Mouse (Mus musculus): ENCODE data around the gene Plekhf1. TPM values are rescaled to one million over a fixed set of nuclear protein-coding genes. Genes with fewer than 3 reads are reported as not detected.

Plekhf1 gene
- polyA plus RNA-seq, 1 experiment from 2014 or later: 0.71 TPM

DNA sequence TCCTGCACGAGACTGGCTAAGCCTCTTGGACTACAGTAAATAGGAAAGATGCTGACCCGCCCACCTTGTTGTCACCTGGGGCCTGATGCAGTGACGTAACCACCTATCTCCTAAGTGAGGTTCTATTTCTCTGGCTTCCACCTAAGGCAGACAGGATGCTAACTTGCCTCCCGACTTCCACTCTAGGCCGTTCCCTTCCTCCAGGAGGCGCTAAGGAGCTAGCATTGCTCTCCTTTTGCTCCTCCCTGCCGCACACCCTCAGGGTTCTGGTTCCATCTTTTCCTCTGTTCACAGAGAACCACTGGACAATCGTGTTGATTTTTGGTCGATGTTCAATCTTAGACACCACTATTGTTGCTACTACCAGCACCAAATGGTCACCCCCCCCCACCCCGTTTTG lies 36.2 kb downstream of the Plekhf1 start:
- Histone ChIP-seq H3K27me3 (no peaks in the 10 kb centered on the region), H3K9me3 (no peaks in the 10 kb centered on the region), H3K9ac (no peak overlapping the region), H3K4me2 (no peak overlapping the region), H3K36me3 (peaks cover 28% of the 10 kb centered on the region; the same call in 1 of the 2 replicates), H3K4me3 (no peak overlapping the region), H3K4me1 (replicated peaks) (no peaks in the 10 kb centered on the region), H3K27ac (replicated peaks) (no peak overlapping the region)
- WGBS: 46% methylated on average over 10 of the region's 10 CpGs
- no peak for ATAC-seq (ENCODE audit: low read depth)

DNA sequence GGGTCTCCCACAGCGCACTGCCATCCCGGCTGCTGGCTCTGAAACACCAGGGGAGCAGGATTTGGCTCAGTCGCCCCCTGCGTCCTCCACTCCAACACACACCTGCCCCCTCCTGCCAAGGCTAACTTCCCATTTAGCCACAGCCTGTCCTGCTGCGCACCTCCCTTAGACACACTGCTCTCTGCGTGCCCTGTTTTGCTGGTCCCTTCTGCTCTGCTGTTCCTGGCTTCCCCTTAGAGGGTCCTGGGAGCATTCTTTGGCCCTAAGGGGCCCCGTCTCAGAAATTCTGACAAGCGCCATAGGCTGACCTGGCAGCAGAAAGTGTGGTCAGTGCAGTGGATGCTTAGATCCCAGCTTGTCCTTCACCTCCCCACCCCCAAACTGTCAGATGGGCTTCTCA lies 36.7 kb downstream of the Plekhf1 start:
- H3K9ac ChIP-seq: no peak overlapping the region
- H3K4me3 ChIP-seq: no peak overlapping the region
- no peak overlapping the region for H3K4me2 ChIP-seq
- H3K36me3 ChIP-seq: peaks cover 28% of the 10 kb centered on the region; the same call in 1 of the 2 replicates
- H3K9me3 ChIP-seq: no peaks in the 10 kb centered on the region
- no peak overlapping the region for H3K27ac ChIP-seq (replicated peaks)
- 66% methylated on average over 8 of the region's 8 CpGs for WGBS
- no peak for ATAC-seq (ENCODE audit: low read depth)
- no peaks in the 10 kb centered on the region for H3K27me3 ChIP-seq
- no peaks in the 10 kb centered on the region for H3K4me1 ChIP-seq (replicated peaks)

DNA sequence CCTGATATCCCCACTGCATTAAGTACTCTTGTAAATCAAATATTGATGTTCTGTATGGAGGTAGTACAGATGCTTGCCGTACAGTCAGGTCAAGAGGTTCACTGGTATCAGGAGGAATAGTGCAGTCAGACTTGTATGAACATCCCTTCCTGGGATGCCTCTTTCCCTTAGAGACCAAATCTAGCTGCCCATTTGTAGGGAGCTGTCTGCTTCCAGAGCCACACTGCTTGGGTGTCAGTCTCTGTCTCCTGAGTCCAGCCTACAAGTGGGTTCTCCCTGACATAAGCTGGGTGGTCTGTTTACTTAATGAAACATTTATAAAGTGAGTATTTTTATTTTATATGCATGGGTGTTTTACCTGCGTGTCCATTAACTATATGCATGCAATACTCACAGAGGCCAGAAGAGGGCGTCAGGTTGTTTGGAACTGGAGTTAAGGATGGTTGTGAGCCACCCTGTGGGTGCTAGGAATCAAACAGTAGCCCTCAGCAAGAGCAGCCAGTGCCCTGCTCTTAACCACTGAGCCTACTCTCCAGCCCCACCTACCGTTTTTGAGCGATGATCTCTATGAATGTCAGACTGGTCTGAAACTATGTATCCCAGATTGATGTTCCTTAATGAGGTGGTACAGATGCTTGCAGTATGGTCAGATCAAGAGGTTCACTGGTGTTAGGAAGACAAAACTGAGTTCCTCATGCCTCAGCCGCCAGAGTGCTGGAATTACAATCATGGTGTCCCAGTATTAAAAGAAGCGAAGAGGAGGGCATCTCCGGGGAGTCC lies 37.6 kb downstream of the Plekhf1 start:
- no peak for ATAC-seq (ENCODE audit: low read depth)
- 0 out of 2 replicates have a peak, but pooled peaks cover under 1% of the 10 kb centered on the region for H3K4me1 ChIP-seq (replicated peaks)
- H3K4me3 ChIP-seq: no peak overlapping the region
- no peak overlapping the region for H3K4me2 ChIP-seq
- H3K36me3 ChIP-seq: peaks cover 28% of the 10 kb centered on the region; the same call in 1 of the 2 replicates
- H3K9ac ChIP-seq: no peak overlapping the region
- H3K9me3 ChIP-seq: no peaks in the 10 kb centered on the region
- WGBS: 91% methylated on average over 8 of the region's 8 CpGs
- H3K27ac ChIP-seq (replicated peaks): no peak overlapping the region
- no peaks in the 10 kb centered on the region for H3K27me3 ChIP-seq

DNA sequence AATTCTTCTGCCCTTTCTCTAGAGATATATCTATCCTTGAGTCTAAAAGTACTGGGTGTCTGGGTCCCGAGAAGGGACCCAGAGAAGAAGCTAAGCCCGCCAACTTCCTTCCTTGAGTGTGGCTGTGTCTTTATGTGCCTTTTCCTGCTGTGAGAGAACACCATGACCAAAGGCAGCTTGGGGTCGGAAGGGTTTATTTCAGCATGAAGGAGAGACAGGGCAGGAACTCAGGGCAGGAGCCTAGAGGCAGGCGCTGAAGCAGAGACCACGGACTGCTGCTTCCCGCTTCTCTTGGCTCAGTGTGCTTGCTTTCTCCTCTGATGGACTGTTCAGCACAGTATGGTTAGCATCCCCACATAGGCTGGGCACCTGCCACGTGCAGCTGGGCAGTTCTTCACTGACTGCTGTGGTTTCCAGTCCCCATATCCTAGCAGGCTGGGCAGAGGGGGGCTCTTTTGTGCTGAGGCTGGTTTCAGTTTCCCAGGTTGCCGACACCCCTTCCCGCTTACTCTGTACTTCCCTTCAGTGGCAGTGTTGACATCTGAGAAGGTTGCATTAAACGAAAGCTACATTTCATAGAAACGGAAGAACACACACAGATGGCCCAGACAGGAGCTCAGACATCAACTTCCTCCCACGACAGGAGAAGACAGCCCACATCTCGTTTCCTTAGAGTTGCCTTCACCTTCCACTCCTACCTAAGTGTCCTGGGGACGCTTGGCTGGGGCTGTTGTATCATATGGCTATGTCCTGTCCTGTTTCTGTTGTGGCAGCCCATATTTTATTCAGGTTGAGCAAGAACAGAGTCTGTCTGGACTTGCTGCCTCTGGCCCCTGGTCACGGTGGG lies 38.5 kb downstream of the Plekhf1 start:
- H3K9ac ChIP-seq: no peak overlapping the region
- H3K4me1 ChIP-seq (replicated peaks): peaks cover 9% of the 10 kb centered on the region
- no peaks in the 10 kb centered on the region for H3K9me3 ChIP-seq
- ATAC-seq (ENCODE audit: low read depth): no peak
- no peak overlapping the region for H3K4me2 ChIP-seq
- no peak overlapping the region for H3K4me3 ChIP-seq
- H3K27ac ChIP-seq (replicated peaks): no peak overlapping the region
- peaks cover 23% of the 10 kb centered on the region; the same call in 1 of the 2 replicates for H3K36me3 ChIP-seq
- H3K27me3 ChIP-seq: no peaks in the 10 kb centered on the region
- 87% methylated on average over 15 of the region's 15 CpGs for WGBS

DNA sequence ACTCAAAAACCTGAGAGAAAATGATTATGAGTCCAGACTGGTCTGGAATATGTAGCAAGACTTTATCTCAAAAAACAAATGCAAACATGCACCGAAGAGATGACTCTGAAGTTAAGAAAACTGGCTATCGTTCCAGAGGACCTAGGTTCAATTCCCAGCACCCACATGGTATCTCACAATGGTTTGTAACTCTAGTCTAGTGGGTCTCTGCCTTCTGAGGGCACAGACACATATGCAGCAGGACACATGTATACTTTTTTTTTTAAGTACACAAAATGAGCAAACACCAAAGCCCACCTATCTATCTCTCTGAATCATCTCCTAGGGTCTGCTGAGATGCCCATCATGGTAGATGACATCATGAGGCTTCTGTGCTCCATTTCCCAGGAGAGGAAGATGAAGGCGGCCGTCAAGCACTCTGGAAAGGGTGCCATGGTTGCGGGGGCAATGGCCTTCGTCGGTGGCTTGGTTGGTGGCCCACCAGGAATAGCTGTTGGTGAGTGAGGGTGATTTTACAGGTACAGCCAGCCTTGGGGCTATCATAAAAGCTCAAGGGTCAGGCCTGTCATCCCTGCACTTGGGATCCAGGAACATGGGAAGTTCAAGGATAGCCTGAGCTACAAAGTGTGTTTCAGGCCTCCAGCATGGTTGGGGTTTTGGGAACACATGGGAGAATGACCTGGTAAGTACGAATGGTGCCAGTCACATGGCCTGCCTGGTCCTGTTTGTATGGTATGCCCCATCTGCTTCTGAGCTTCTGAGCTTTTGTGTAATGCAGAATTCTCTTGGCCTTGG lies 39.3 kb downstream of the Plekhf1 start:
- ATAC-seq (ENCODE audit: low read depth): no peak
- 93% methylated on average over 8 of the region's 8 CpGs for WGBS
- H3K4me1 ChIP-seq (replicated peaks): peaks cover 14% of the 10 kb centered on the region
- H3K27me3 ChIP-seq: no peaks in the 10 kb centered on the region
- H3K9ac ChIP-seq: no peak overlapping the region
- H3K9me3 ChIP-seq: no peaks in the 10 kb centered on the region
- peaks cover 23% of the 10 kb centered on the region; the same call in 1 of the 2 replicates for H3K36me3 ChIP-seq
- no peak overlapping the region for H3K4me3 ChIP-seq
- H3K27ac ChIP-seq (replicated peaks): no peak overlapping the region
- H3K4me2 ChIP-seq: no peak overlapping the region

DNA sequence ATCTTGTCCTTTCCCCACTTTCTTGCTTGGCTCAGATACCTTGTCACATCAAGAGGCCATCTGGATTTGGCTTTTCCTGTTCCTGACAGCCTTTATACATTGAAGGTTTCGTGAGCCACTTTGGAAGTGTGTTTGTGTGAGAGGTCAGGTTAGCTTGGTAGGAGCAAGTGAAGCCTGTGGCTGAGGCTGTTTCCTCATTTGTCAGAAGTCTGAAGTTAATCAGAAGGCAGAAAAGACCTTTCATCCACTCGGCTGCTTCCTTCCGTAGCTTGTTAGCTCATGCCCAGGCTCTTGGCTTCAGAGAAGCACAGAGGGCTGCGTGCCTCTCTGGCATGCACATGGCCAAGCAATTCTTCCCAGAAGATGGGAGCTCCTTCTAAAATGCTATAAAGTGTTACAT lies 40.0 kb downstream of the Plekhf1 start:
- WGBS: 90% methylated on average over 4 of the region's 4 CpGs
- Histone ChIP-seq H3K4me1 (replicated peaks) (peaks cover 20% of the 10 kb centered on the region), H3K27me3 (no peaks in the 10 kb centered on the region), H3K36me3 (peaks cover 21% of the 10 kb centered on the region; the same call in 1 of the 2 replicates), H3K9me3 (no peaks in the 10 kb centered on the region), H3K4me2 (no peak overlapping the region), H3K4me3 (no peak overlapping the region), H3K27ac (replicated peaks) (no peak overlapping the region), H3K9ac (no peak overlapping the region)
- ATAC-seq (ENCODE audit: low read depth): no peak

DNA sequence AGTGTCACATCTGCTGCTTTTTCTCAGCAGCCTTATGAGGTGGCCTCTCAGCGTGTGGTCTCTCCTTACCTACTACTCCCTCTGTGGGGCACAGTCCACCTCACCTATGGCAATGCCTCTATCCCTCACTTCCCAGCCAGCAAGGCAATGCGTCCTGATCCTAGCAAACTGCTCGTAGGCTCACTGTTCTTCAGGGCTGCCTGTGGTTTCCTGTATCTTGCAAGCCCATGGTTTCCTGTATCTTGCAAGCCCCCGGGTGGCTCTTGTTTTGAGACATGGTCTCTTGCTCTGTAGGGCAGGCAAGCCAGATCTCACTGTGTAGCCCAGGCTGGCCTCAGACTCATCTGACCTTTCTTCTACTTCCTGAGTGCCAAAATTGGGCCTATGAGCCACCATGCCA lies 41.0 kb downstream of the Plekhf1 start:
- Histone ChIP-seq H3K4me3 (no peak overlapping the region), H3K9me3 (no peaks in the 10 kb centered on the region), H3K36me3 (peaks cover 18% of the 10 kb centered on the region; the same call in 1 of the 2 replicates), H3K9ac (no peak overlapping the region), H3K4me2 (no peak overlapping the region), H3K4me1 (replicated peaks) (peaks cover 22% of the 10 kb centered on the region), H3K27ac (replicated peaks) (no peak overlapping the region), H3K27me3 (no peaks in the 10 kb centered on the region)
- ATAC-seq (ENCODE audit: low read depth): no peak
- WGBS: 89% methylated on average over 4 of the region's 4 CpGs

DNA sequence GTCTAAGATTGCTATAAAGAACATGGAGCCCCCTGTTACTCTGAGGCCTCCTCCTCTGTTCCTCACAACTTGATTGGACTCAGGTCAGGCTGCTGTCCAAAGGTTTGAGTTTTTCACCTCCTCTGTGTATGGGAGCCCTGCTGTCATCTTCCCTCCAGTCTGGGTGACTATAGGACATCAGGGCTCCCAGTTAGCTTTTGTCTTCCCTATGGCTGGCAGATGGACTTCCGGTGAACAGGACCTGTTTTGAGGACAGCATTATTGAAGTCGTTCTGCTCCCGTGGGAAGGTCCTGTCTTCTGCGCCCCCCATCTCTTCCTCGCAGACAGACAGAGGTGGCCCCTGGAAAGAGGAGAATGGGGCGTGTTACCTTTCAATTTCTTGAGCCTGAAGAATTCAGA lies 43.0 kb downstream of the Plekhf1 start:
- Histone ChIP-seq H3K36me3 (peaks cover 11% of the 10 kb centered on the region; the same call in 1 of the 2 replicates), H3K4me2 (peak overlapping the region; percentile 78), H3K9ac (peak overlapping the region; percentile 87; the same call in 1 of the 2 replicates), H3K4me3 (no peak overlapping the region), H3K4me1 (replicated peaks) (peaks cover 22% of the 10 kb centered on the region), H3K27ac (replicated peaks) (no peak overlapping the region), H3K27me3 (no peaks in the 10 kb centered on the region), H3K9me3 (no peaks in the 10 kb centered on the region)
- 86% methylated on average over 6 of the region's 6 CpGs for WGBS
- no peak for ATAC-seq (ENCODE audit: low read depth)

DNA sequence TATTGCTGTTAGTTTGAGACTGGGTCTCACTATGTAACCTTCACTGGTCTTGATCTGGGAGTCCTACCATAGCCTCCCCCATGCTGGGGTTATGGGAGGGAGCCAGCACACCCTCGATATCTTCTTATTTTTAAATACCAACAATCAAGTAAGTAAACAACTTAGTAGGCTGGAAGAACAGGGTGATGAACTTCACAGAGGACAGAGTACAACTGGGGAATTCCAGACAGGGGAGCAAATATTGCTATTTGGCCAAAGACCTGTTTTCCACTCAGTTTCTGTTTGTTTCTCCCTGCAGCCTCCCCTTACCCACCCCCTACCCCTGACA lies 43.4 kb downstream of the Plekhf1 start:
- 62% methylated on average over 1 of the region's 1 CpGs for WGBS
- Histone ChIP-seq H3K27me3 (no peaks in the 10 kb centered on the region), H3K9me3 (no peaks in the 10 kb centered on the region), H3K9ac (peak overlapping the region; percentile 87), H3K4me2 (peak overlapping the region; percentile 78), H3K27ac (replicated peaks) (peak overlapping the region; percentile 93), H3K36me3 (peaks cover 8% of the 10 kb centered on the region; the same call in 1 of the 2 replicates), H3K4me1 (replicated peaks) (peaks cover 22% of the 10 kb centered on the region), H3K4me3 (peak overlapping the region; percentile 59)
- ATAC-seq (ENCODE audit: low read depth): no peak; the same call in 1 of the 2 replicates

DNA sequence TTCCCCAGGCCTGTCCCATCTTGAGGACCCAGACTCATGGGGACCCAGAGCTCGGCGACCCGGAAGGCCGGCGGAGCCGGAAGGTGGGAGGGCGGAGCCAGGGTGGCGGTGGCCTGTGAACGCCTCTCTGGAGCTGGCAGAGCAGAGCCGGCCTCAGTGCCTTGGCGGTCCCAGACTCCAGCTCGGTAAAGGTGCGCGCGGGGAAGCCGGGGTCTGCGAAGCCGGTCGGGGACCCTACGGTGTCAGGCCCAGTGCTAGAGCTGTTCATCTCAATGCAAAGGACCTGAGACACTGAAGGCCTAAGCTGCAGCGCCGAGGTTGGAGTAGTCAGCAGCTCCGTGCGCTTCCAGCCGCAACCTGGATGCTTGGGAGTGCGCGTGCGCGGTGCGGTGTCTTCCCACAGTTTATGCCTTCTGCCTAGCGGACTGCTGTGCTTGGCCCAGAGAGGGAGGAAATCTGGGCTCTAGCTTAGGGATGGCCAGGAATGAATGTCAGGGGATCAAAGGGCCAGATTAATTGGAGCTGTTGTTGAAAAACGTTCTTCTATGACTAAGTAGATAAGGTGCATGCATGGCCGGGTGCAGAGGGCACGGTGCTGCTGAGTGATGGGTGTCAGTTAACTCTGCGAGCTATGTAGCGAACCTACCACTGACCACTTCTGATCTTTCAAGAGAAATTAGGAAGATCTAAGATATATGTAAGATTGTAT lies 44.0 kb downstream of the Plekhf1 start:
- Histone ChIP-seq H3K4me3 (peak overlapping the region; percentile 59), H3K27ac (replicated peaks) (peak overlapping the region; percentile 93), H3K9ac (peak overlapping the region; percentile 87), H3K4me2 (peak overlapping the region; percentile 78), H3K36me3 (0 out of 2 replicates have a peak, but pooled peaks cover 3% of the 10 kb centered on the region), H3K9me3 (no peaks in the 10 kb centered on the region), H3K4me1 (replicated peaks) (peaks cover 22% of the 10 kb centered on the region), H3K27me3 (no peaks in the 10 kb centered on the region)
- WGBS: 7% methylated on average over 36 of the region's 36 CpGs
- peak; percentile 93 for ATAC-seq (ENCODE audit: low read depth)

DNA sequence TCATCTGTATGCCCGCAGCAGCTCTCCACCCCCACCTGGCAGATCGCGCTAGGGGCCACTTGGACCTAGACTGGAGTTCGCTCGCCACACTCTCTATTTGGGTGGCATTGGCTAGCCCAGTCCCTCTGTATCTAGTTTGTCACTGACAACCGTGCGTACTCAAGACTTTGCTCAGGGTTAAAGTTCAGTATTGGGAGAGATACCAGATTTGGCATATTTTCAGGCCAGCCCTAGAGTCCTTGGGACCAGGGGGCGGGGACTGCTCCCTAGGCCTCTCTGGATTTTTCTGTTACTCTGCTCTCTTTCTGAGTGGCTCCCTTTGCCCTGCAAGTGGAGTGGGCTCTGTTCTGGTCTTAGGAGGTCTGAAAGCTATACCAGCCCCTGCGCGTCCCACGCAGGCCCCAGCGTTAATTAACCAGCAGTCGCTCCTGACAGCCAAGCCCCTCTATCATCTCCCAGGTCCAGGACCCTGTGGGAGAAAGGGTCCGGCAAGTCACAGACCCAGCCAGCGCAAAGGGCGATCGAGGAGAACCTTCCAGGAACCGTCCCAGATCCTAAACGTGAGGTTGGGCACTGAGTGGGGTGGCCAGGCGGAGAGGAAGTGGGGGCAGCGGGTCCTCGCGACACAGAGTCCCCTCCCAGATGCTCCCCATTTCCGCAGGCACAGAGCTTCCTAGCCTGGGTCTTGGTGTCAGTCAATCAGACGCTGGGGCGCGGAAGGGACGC lies 44.7 kb downstream of the Plekhf1 start, which contains the start of gene 1600014C10Rik:
Gene 1600014C10Rik, plus strand, starts transcription at position 256 of the 726 bp plus-strand sequence.
- Histone ChIP-seq H3K27ac (replicated peaks) (peak within 1 kb of the TSS; percentile 93), H3K36me3 (no peaks in the 10 kb centered on the region), H3K9ac (peak within 1 kb of the TSS; percentile 87), H3K4me2 (peak within 1 kb of the TSS; percentile 78), H3K9me3 (no peaks in the 10 kb centered on the region), H3K27me3 (no peaks in the 10 kb centered on the region), H3K4me1 (replicated peaks) (peaks cover 22% of the 10 kb centered on the region), H3K4me3 (peak within 1 kb of the TSS; percentile 59)
- WGBS: 4% methylated on average over 28 of the region's 28 CpGs
- peak; percentile 54 for ATAC-seq (ENCODE audit: low read depth)
